Mouse (Mus musculus): ENCODE measurements around the gene Alg3. TPM values are rescaled to one million over a fixed set of nuclear protein-coding genes. Genes with fewer than 3 reads are reported as not detected.

The Alg3 gene
- polyA plus RNA-seq, 1 experiment from 2014 or later = 40.8 TPM

- Histone ChIP-seq H3K9ac (no peak overlapping the region), H3K4me3 (no peak overlapping the region), H3K4me2 (peak overlapping the region; percentile 93; the same call in 1 of the 2 replicates), H3K4me1 (peaks cover 27% of the 10 kb centered on the region), H3K27me3 (replicated peaks) (0 out of 2 replicates have a peak, but pooled peaks cover under 1% of the 10 kb centered on the region), H3K27ac (0 out of 2 replicates have a peak overlapping the region, but pooled peaks have one; percentile 93), H3K36me3 (replicated peaks) (no peaks in the 10 kb centered on the region; the same call in 1 of the 2 replicates), H3K9me3 (no peaks in the 10 kb centered on the region)
- 37% methylated on average over 2 of the region's 2 CpGs for WGBS
- ATAC-seq (replicated peaks) = no peak
These were observed 11.7 kb upstream of the Alg3 start for GRCm38 (mm10) chr16:20623211-20623610.

- under 1% methylated on average over 36 of the region's 37 CpGs for WGBS
- peak overlapping the region; percentile 93 for H3K27ac ChIP-seq
These were observed 10.6 kb upstream of the Alg3 start for GRCm38 (mm10) chr16:20621991-20622685.

DNA sequence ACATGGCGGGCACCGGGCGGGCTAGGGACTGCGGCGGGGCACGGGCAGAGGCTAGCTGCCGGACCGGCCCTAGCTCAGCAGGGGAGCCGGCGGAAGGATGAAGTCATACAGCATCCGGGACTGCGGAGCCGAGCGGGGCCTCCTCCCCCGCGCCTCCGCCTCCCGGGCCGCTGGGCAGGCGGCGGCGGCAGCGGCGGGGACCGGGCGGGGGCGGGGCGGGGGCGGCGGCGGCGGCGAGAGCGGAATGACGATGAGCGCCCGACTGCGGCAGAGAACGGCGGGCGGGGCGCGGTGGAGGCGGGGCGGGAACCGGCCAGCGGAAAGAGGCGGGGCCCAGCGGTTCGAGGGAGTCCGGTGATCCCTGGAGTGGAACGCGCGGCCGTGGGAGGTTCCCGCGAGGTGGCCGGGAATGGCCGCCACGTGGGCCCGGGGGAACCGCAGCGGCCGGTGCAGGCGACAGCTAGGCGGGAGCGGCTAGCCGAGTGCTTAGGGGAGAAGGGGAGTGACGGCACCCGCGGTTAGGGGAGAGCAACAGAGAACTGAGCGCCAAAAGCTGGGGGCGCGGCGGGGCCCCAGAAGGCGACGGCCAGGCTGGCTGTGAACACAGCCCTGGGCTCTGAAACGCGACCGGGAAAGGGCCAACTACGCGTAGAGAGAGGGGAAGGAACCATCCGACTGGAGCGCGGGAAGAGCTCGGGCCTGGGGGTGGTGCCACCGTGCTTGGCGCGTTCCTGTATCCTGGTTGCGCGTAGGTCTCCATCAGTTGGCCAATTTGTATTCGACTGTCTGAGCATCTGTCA is 9.9 kb upstream of the Alg3 start, which contains the start of gene Camk2n2:
Gene Camk2n2, minus strand, starts transcription at position 97 of the 800 bp plus-strand sequence.
- ATAC-seq (replicated peaks) = peak; percentile 59
- Histone ChIP-seq H3K4me1 (peaks cover 28% of the 10 kb centered on the region), H3K4me2 (peak within 1 kb of the TSS; percentile 93), H3K9ac (peak within 1 kb of the TSS; percentile 87), H3K9me3 (no peaks in the 10 kb centered on the region), H3K27me3 (replicated peaks) (no peaks in the 10 kb centered on the region), H3K27ac (peak within 1 kb of the TSS; percentile 93), H3K36me3 (replicated peaks) (peaks cover 3% of the 10 kb centered on the region; the same call in 1 of the 2 replicates), H3K4me3 (peak within 1 kb of the TSS; percentile 95)
- 0% methylated on average over 90 of the region's 92 CpGs for WGBS

More at GRCm38 (mm10) chr16:20621991-20622685, 10.6 kb upstream of the Alg3 start:
- ATAC-seq (replicated peaks) = peak; percentile 79
- Histone ChIP-seq H3K9me3 (no peaks in the 10 kb centered on the region), H3K4me3 (peak overlapping the region; percentile 95), H3K4me1 (peaks cover 28% of the 10 kb centered on the region), H3K9ac (peak overlapping the region; percentile 87), H3K27me3 (replicated peaks) (no peaks in the 10 kb centered on the region), H3K4me2 (peak overlapping the region; percentile 93), H3K36me3 (replicated peaks) (no peaks in the 10 kb centered on the region; the same call in 1 of the 2 replicates)

GRCm38 (mm10) chr16:20620751-20621190 is 9.2 kb upstream of the Alg3 start:
- H3K27me3 ChIP-seq (replicated peaks) = no peaks in the 10 kb centered on the region
- peaks cover 28% of the 10 kb centered on the region for H3K4me1 ChIP-seq
- H3K4me2 ChIP-seq = peak overlapping the region; percentile 93
- H3K9me3 ChIP-seq = no peaks in the 10 kb centered on the region
- WGBS = under 1% methylated on average over 32 of the region's 32 CpGs
- H3K4me3 ChIP-seq = peak overlapping the region; percentile 95
- peaks cover 3% of the 10 kb centered on the region; the same call in 1 of the 2 replicates for H3K36me3 ChIP-seq (replicated peaks)
- peak; percentile 21 for ATAC-seq (replicated peaks)
- peak overlapping the region; percentile 93 for H3K27ac ChIP-seq
- peak overlapping the region; percentile 87 for H3K9ac ChIP-seq

DNA sequence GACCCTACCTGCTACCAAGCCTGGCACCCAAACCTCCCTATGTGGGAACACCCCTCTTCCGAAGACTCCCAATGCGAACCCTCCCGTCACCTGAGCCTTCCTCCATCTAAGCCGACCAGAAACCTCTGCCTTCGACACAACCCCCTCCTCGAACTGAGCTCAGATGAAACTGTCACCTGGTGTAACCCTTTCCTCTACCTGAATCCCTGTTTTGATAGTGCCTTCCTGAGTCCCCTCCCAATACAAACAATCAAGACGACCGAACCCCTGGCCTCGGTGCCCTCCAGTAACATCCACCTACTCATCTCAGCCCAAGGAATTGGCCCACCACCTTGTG is 8.8 kb upstream of the Alg3 start:
- peak; percentile 2 for ATAC-seq (replicated peaks)
- peaks cover 28% of the 10 kb centered on the region for H3K4me1 ChIP-seq
- WGBS = 0% methylated on average over 9 of the region's 9 CpGs
- H3K27ac ChIP-seq = peak overlapping the region; percentile 93
- peak overlapping the region; percentile 95 for H3K4me3 ChIP-seq
- H3K27me3 ChIP-seq (replicated peaks) = no peaks in the 10 kb centered on the region
- peak overlapping the region; percentile 87 for H3K9ac ChIP-seq
- H3K4me2 ChIP-seq = peak overlapping the region; percentile 93
- peaks cover 3% of the 10 kb centered on the region; the same call in 1 of the 2 replicates for H3K36me3 ChIP-seq (replicated peaks)
- H3K9me3 ChIP-seq = no peaks in the 10 kb centered on the region

DNA sequence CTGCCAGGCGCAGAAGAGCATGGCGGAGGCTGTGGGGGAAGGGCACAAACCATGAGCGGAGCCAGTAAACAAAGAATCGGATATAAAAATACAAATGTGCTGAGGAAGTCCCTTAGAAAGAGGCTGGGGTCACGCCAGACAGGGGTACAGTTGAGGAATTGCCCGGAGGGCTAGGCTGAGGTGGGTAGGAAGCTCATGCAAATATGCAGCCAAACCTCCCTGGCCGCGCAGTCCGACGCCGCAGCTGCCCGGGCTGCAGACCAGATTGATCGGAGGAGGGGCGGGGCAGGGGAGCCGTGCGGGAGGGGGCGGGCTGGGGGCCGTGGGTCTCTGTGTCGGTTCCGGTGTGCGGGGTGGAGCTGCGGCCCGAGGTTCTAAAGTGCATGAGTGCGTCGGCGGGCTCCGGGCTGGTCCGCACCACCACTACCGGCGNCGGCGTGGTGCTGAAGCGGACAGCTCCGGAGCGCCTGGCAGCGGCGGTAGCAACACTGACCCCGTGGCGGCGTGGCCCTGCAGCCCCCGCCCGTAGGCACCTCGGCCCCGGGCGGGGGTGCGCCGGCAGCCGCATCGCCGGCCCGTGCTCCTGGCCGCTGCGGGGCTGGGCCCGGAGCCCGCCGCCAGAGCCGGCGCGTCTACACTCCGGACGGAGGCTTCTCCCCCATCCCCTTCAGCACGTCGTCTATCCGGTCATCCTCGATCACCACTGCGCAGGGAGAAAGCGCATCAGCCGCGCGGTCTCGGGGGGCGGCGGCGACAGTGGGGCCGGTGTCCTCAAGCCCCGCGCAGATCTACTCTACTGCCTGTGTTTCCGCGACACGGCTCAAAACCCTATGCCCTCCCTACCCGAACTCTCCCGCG is 8.2 kb upstream of the Alg3 start:
- Histone ChIP-seq H3K4me2 (peak overlapping the region; percentile 93), H3K9ac (peak overlapping the region; percentile 87), H3K27ac (peak overlapping the region; percentile 93), H3K36me3 (replicated peaks) (peaks cover 3% of the 10 kb centered on the region; the same call in 1 of the 2 replicates), H3K4me1 (peaks cover 28% of the 10 kb centered on the region), H3K27me3 (replicated peaks) (no peaks in the 10 kb centered on the region), H3K4me3 (peak overlapping the region; percentile 95), H3K9me3 (no peaks in the 10 kb centered on the region)
- peak; percentile 25 for ATAC-seq (replicated peaks)
- under 1% methylated on average over 75 of the region's 83 CpGs for whole genome bisulfite sequencing

DNA sequence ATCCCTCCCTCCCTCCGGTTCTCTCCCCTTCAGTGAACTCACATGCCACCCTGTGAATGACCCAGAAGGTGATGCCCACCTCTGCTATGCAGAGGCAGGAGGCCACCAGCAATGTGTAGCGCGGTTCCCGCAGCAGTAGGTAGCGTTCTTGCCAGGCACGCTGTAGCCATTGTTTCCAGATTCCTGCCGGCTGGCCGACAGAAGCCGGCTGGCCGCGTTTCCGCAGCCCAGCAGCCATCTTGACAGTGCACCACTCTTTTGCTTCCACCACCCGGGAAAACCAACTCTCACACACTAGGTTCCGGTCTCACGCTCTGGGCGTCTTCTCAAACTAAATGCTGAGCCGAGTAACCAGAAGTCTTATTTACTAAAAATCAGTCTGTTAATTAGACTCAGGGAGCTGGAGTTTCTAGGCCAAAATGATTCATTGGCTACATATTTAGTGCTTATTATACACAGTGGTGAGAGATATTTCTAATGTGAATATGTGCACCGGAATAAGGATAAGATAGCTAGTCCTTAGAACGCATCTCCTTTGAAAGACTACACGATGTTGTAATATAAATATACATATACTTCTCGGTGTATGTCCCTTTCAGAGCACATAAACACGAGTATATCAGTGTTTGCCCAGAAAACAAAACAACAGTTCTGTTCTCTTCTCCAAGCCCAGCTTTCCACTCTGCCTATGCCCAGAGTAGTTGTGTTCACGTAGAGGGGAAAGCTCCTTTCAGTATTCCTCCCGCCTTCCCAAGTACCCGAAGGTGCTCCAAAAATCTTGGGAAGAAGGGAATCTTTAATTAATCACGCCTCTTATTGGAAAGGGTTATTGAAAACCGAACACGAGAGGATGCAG is 806 bp downstream of the Alg3 start:
- no peaks in the 10 kb centered on the region for H3K9me3 ChIP-seq
- H3K27me3 ChIP-seq (replicated peaks) = no peaks in the 10 kb centered on the region
- peak; percentile 79 for ATAC-seq (replicated peaks)
- peak overlapping the region; percentile 91 for H3K4me2 ChIP-seq
- H3K4me1 ChIP-seq = peaks cover 29% of the 10 kb centered on the region
- H3K9ac ChIP-seq = peak overlapping the region; percentile 88
- peaks cover 16% of the 10 kb centered on the region for H3K36me3 ChIP-seq (replicated peaks)
- H3K4me3 ChIP-seq = peak overlapping the region; percentile 71
- under 1% methylated on average over 28 of the region's 28 CpGs for WGBS
- H3K27ac ChIP-seq = peak overlapping the region; percentile 85

DNA sequence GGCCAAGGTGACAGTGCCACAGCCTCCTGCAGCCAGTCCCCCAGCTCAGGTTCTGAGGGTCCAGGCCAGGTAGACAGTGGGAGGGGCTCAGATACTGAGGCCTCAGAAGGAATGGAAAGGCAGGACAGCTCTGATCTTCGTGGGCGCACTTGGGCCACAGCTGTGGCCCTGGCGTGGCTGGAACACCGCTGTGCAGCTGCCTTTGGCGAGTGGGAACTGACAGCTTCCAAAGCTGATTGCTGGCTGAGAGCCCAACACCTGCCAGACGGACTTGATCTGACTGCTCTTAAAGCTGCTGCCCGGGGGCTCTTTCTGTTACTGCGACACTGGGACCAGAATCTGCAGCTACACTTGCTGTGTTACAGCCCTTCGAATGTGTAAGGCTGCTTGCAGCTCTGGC is 6.8 kb downstream of the Alg3 start:
- H3K9ac ChIP-seq = no peak overlapping the region
- WGBS = 60% methylated on average over 9 of the region's 9 CpGs
- H3K36me3 ChIP-seq (replicated peaks) = peaks cover 29% of the 10 kb centered on the region
- H3K4me3 ChIP-seq = no peak overlapping the region
- H3K27ac ChIP-seq = no peak overlapping the region
- peak; percentile 13; the same call in 1 of the 2 replicates for ATAC-seq (replicated peaks)
- H3K4me2 ChIP-seq = no peak overlapping the region
- H3K9me3 ChIP-seq = no peaks in the 10 kb centered on the region
- H3K27me3 ChIP-seq (replicated peaks) = no peaks in the 10 kb centered on the region
- H3K4me1 ChIP-seq = peaks cover 20% of the 10 kb centered on the region

DNA sequence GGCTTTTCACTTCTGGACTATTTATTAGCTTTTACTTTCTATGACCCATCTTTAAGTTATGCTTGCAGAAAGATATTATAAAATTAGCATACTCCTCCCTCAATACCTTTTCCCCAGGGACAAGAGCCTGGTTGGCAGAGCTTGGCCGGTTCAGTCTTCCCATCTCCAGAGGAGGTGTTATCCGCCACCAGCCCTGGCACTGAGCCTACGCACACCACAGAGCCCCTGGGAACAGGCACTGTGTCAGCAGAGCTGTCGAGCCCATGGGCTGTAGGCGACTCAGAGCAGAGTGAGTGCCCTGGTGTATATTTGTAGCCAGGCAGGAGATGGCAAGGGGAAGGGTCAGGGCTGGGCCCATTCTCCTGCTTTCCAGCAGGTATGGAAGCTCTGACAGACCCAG is 11.0 kb downstream of the Alg3 start:
- Histone ChIP-seq H3K36me3 (replicated peaks) (peaks cover 11% of the 10 kb centered on the region), H3K4me1 (0 out of 2 replicates have a peak, but pooled peaks cover 7% of the 10 kb centered on the region), H3K27ac (no peak overlapping the region), H3K9me3 (no peaks in the 10 kb centered on the region), H3K27me3 (replicated peaks) (no peaks in the 10 kb centered on the region), H3K4me2 (no peak overlapping the region), H3K9ac (no peak overlapping the region), H3K4me3 (no peak overlapping the region)
- WGBS = 55% methylated on average over 5 of the region's 5 CpGs
- ATAC-seq (replicated peaks) = 0 out of 2 replicates have a peak, but pooled peaks have one; percentile 8

GRCm38 (mm10) chr16:20596687-20597441 is 14.7 kb downstream of the Alg3 start:
- ATAC-seq (replicated peaks) = no peak
- Histone ChIP-seq H3K27me3 (replicated peaks) (peaks cover 21% of the 10 kb centered on the region), H3K9me3 (no peaks in the 10 kb centered on the region), H3K9ac (no peak overlapping the region), H3K4me3 (no peak overlapping the region), H3K4me2 (no peak overlapping the region), H3K4me1 (no peaks in the 10 kb centered on the region), H3K27ac (no peak overlapping the region), H3K36me3 (replicated peaks) (no peaks in the 10 kb centered on the region)
- WGBS = 79% methylated on average over 7 of the region's 7 CpGs

Data from midbrain, embryonic 15.5 days (tissue).